21 mouse cellular contexts compared by ENCODE assay signal in genomic region chr10:90441656-90442055, GRCm38 (mm10).
DNase-seq lines count a peak whose midpoint lies in the region; ATAC-seq lines count a peak whose summit lies in the region.
"Had no signal": no experiment of that assay in that cellular context is flagged by ENCODE, and none has a peak within 500 bp of the region (broad histone marks: within the 10 kb centered on the region; RNA-seq: fewer than 3 reads in every experiment).

No protein-coding gene starts in this region.

- H3K4me3 ChIP-seq in forebrain, embryonic 16.5 days (replicated peaks; ENCODE audit: low read length): no peak overlapping the region
- H3K4me3 ChIP-seq: embryonic facial prominence, embryonic 12.5 days; heart, adult 2 months; heart, embryonic 15.5 days; intestine, embryonic 15.5 days had no signal

- 27% methylated on average over 1 of the region's 1 CpGs for WGBS in forebrain, embryonic 16.5 days

- no peaks in the 10 kb centered on the region for H3K27me3 ChIP-seq in forebrain, embryonic 16.5 days (replicated peaks; ENCODE audit: control insufficient read depth, insufficient read depth, low read length)
- H3K27me3 ChIP-seq: embryonic facial prominence, embryonic 12.5 days; heart, embryonic 15.5 days; intestine, embryonic 15.5 days had no signal

- H3K4me1 ChIP-seq in forebrain, embryonic 16.5 days (replicated peaks; ENCODE audit: control insufficient read depth, insufficient read depth, low read length): no peaks in the 10 kb centered on the region
- H3K4me1 ChIP-seq: embryonic facial prominence, embryonic 12.5 days; heart, embryonic 15.5 days; intestine, embryonic 15.5 days had no signal

- H3K27ac ChIP-seq in forebrain, embryonic 16.5 days (ENCODE audit: low read length): no peak overlapping the region
- H3K27ac ChIP-seq: embryonic facial prominence, embryonic 12.5 days; heart, adult 2 months; heart, embryonic 15.5 days; hindbrain, embryonic 14.5 days; intestine, embryonic 15.5 days had no signal

- H3K4me2 ChIP-seq in forebrain, embryonic 16.5 days (ENCODE audit: low read length): no peak overlapping the region
- H3K4me2 ChIP-seq: embryonic facial prominence, embryonic 12.5 days; heart, embryonic 11.5 days; heart, embryonic 15.5 days; hindbrain, embryonic 14.5 days; intestine, embryonic 15.5 days had no signal

- no peak overlapping the region for H3K9ac ChIP-seq in forebrain, embryonic 16.5 days (replicated peaks; ENCODE audit: low read depth, low read length)
- H3K9ac ChIP-seq: embryonic facial prominence, embryonic 12.5 days; heart, embryonic 15.5 days; hindbrain, embryonic 14.5 days; intestine, embryonic 15.5 days had no signal

- H3K9me3 ChIP-seq in forebrain, embryonic 16.5 days (ENCODE audit: control insufficient read depth, low read length): no peaks in the 10 kb centered on the region; the same call in 1 of the 2 replicates
- H3K9me3 ChIP-seq: embryonic facial prominence, embryonic 12.5 days; heart, embryonic 15.5 days; intestine, embryonic 15.5 days had no signal

- peak; percentile 48 for DNase-seq in adrenal gland, adult 2 months
- no peak for DNase-seq in adrenal gland, postnatal 25 days
- DNase-seq in 3T3-L1 (ENCODE audit: low read depth, low spot score): peak; percentile 5
- DNase-seq in adrenal gland, postnatal 10 days: peak; percentile 14
- peak; percentile 0 for DNase-seq in fibroblast of lung, adult 2 months (ENCODE audit: low read depth)
- no peak for DNase-seq in testis, postnatal 10 days (ENCODE audit: low spot score)
- DNase-seq: cerebellum, adult 11-12 months; cerebellum, adult 9-10 months; cerebellum, postnatal 25 days; gastrocnemius, postnatal 14 days; heart, adult 2 months; heart, postnatal 14 days; kidney, adult 18-20 months had no signal

- no peak for ATAC-seq in forebrain, embryonic 16.5 days
- no peak for ATAC-seq in frontal cortex, adult (ENCODE audit: low TSS enrichment)
- ATAC-seq: forebrain, embryonic 14.5 days; intestine, embryonic 15.5 days had no signal

- no peaks in the 10 kb centered on the region for H3K36me3 ChIP-seq in forebrain, embryonic 16.5 days (ENCODE audit: control insufficient read depth, insufficient read depth)
- H3K36me3 ChIP-seq: embryonic facial prominence, embryonic 12.5 days; heart, embryonic 15.5 days; intestine, embryonic 15.5 days had no signal

Comparison
In these comparisons a context has a peak if more than half of its experiments do, and no peak if none do; other contexts are left out.
1. DNase-seq: peak in adrenal gland, adult 2 months (single experiment), 3T3-L1 (single experiment), adrenal gland, postnatal 10 days (single experiment) and fibroblast of lung, adult 2 months (single experiment); none in adrenal gland, postnatal 25 days (single experiment) and testis, postnatal 10 days (single experiment).